Mouse (Mus musculus): ENCODE measurements around the gene Umps. TPM values are rescaled to one million over a fixed set of nuclear protein-coding genes. Genes with fewer than 3 reads are reported as not detected.

The Umps gene
- polyA plus RNA-seq, 1 experiment from 2014 or later = 66.3 TPM

- WGBS = 16% methylated on average over 18 of the region's 18 CpGs
- H3K27me3 ChIP-seq (ENCODE audit: insufficient read depth, low read length) = no peaks in the 10 kb centered on the region
Measured at GRCm38 (mm10) chr16:33922111-33923000, 44.5 kb downstream of the Umps start.

GRCm38 (mm10) chr16:33921514-33921913 is 45.3 kb downstream of the Umps start:
- peak overlapping the region; percentile 70 for H3K27ac ChIP-seq (ENCODE audit: low read length)
- no peaks in the 10 kb centered on the region for H3K36me3 ChIP-seq (ENCODE audit: insufficient read depth, low read length)
- H3K27me3 ChIP-seq (ENCODE audit: insufficient read depth, low read length) = no peaks in the 10 kb centered on the region
- no peak overlapping the region; the same call in 1 of the 2 replicates for H3K9ac ChIP-seq (replicated peaks; ENCODE audit: low read length)
- H3K4me2 ChIP-seq (replicated peaks; ENCODE audit: low read depth, low read length) = no peak overlapping the region
- no peaks in the 10 kb centered on the region for H3K9me3 ChIP-seq (ENCODE audit: low read length)
- no peak for ATAC-seq (ENCODE audit: low FRiP score, low TSS enrichment)
- no peak overlapping the region for H3K4me3 ChIP-seq (ENCODE audit: low read length)
- H3K4me1 ChIP-seq (ENCODE audit: insufficient read depth, low read length) = peaks cover 46% of the 10 kb centered on the region
- WGBS = 37% methylated on average over 5 of the region's 5 CpGs

More at GRCm38 (mm10) chr16:33922111-33923000, 44.5 kb downstream of the Umps start:
- ATAC-seq (ENCODE audit: low FRiP score, low TSS enrichment) = peak; percentile 87
- Histone ChIP-seq H3K4me3 (ENCODE audit: low read length) (no peak overlapping the region), H3K36me3 (ENCODE audit: insufficient read depth, low read length) (no peaks in the 10 kb centered on the region), H3K27ac (ENCODE audit: low read length) (peak overlapping the region; percentile 70), H3K4me1 (ENCODE audit: insufficient read depth, low read length) (peaks cover 38% of the 10 kb centered on the region), H3K9ac (replicated peaks; ENCODE audit: low read length) (no peak overlapping the region; the same call in 1 of the 2 replicates), H3K4me2 (replicated peaks; ENCODE audit: low read depth, low read length) (0 out of 2 replicates have a peak overlapping the region, but pooled peaks have one; percentile 3), H3K9me3 (ENCODE audit: low read length) (no peaks in the 10 kb centered on the region)

GRCm38 (mm10) chr16:33917926-33918325 is 48.9 kb downstream of the Umps start:
- ATAC-seq (ENCODE audit: low FRiP score, low TSS enrichment) = no peak
- H3K9ac ChIP-seq (replicated peaks; ENCODE audit: low read length) = no peak overlapping the region
- 73% methylated on average over 5 of the region's 5 CpGs for WGBS
- H3K27ac ChIP-seq (ENCODE audit: low read length) = peak overlapping the region; percentile 76
- no peak overlapping the region for H3K4me2 ChIP-seq (replicated peaks; ENCODE audit: low read depth, low read length)
- H3K36me3 ChIP-seq (ENCODE audit: insufficient read depth, low read length) = no peaks in the 10 kb centered on the region
- H3K9me3 ChIP-seq (ENCODE audit: low read length) = no peaks in the 10 kb centered on the region
- no peak overlapping the region for H3K4me3 ChIP-seq (ENCODE audit: low read length)
- H3K27me3 ChIP-seq (ENCODE audit: insufficient read depth, low read length) = no peaks in the 10 kb centered on the region
- peaks cover 49% of the 10 kb centered on the region for H3K4me1 ChIP-seq (ENCODE audit: insufficient read depth, low read length)

GRCm38 (mm10) chr16:33917390-33917789 is 49.4 kb downstream of the Umps start:
- ATAC-seq (ENCODE audit: low FRiP score, low TSS enrichment) = no peak
- Histone ChIP-seq H3K4me3 (ENCODE audit: low read length) (no peak overlapping the region), H3K9ac (replicated peaks; ENCODE audit: low read length) (no peak overlapping the region), H3K36me3 (ENCODE audit: insufficient read depth, low read length) (no peaks in the 10 kb centered on the region), H3K27ac (ENCODE audit: low read length) (peak overlapping the region; percentile 76), H3K4me2 (replicated peaks; ENCODE audit: low read depth, low read length) (no peak overlapping the region), H3K4me1 (ENCODE audit: insufficient read depth, low read length) (peaks cover 49% of the 10 kb centered on the region), H3K9me3 (ENCODE audit: low read length) (no peaks in the 10 kb centered on the region), H3K27me3 (ENCODE audit: insufficient read depth, low read length) (no peaks in the 10 kb centered on the region)
- WGBS = 44% methylated on average over 5 of the region's 5 CpGs

GRCm38 (mm10) chr16:33916473-33917251 is 50.2 kb downstream of the Umps start:
- Histone ChIP-seq H3K27ac (ENCODE audit: low read length) (peak overlapping the region; percentile 76), H3K9ac (replicated peaks; ENCODE audit: low read length) (no peak overlapping the region), H3K36me3 (ENCODE audit: insufficient read depth, low read length) (no peaks in the 10 kb centered on the region), H3K27me3 (ENCODE audit: insufficient read depth, low read length) (no peaks in the 10 kb centered on the region), H3K9me3 (ENCODE audit: low read length) (no peaks in the 10 kb centered on the region), H3K4me3 (ENCODE audit: low read length) (no peak overlapping the region), H3K4me1 (ENCODE audit: insufficient read depth, low read length) (peaks cover 45% of the 10 kb centered on the region), H3K4me2 (replicated peaks; ENCODE audit: low read depth, low read length) (no peak overlapping the region)
- WGBS = 53% methylated on average over 12 of the region's 12 CpGs
- ATAC-seq (ENCODE audit: low FRiP score, low TSS enrichment) = peak; percentile 50

GRCm38 (mm10) chr16:33914997-33915396 is 51.8 kb downstream of the Umps start:
- no peaks in the 10 kb centered on the region for H3K9me3 ChIP-seq (ENCODE audit: low read length)
- H3K4me1 ChIP-seq (ENCODE audit: insufficient read depth, low read length) = peaks cover 35% of the 10 kb centered on the region
- 80% methylated on average over 4 of the region's 4 CpGs for WGBS
- 0 out of 2 replicates have a peak, but pooled peaks cover 4% of the 10 kb centered on the region for H3K36me3 ChIP-seq (ENCODE audit: insufficient read depth, low read length)
- 0 out of 2 replicates have a peak overlapping the region, but pooled peaks have one; percentile 26 for H3K27ac ChIP-seq (ENCODE audit: low read length)
- no peak overlapping the region for H3K9ac ChIP-seq (replicated peaks; ENCODE audit: low read length)
- no peak overlapping the region for H3K4me3 ChIP-seq (ENCODE audit: low read length)
- ATAC-seq (ENCODE audit: low FRiP score, low TSS enrichment) = no peak
- H3K27me3 ChIP-seq (ENCODE audit: insufficient read depth, low read length) = no peaks in the 10 kb centered on the region
- H3K4me2 ChIP-seq (replicated peaks; ENCODE audit: low read depth, low read length) = no peak overlapping the region

GRCm38 (mm10) chr16:33908239-33908638 is 58.6 kb downstream of the Umps start:
- no peak overlapping the region for H3K4me3 ChIP-seq (ENCODE audit: low read length)
- peaks cover 21% of the 10 kb centered on the region for H3K4me1 ChIP-seq (ENCODE audit: insufficient read depth, low read length)
- 73% methylated on average over 4 of the region's 4 CpGs for WGBS
- peaks cover 9% of the 10 kb centered on the region; the same call in 1 of the 2 replicates for H3K36me3 ChIP-seq (ENCODE audit: insufficient read depth, low read length)
- no peak for ATAC-seq (ENCODE audit: low FRiP score, low TSS enrichment)
- H3K9me3 ChIP-seq (ENCODE audit: low read length) = no peaks in the 10 kb centered on the region
- H3K9ac ChIP-seq (replicated peaks; ENCODE audit: low read length) = no peak overlapping the region
- no peak overlapping the region for H3K4me2 ChIP-seq (replicated peaks; ENCODE audit: low read depth, low read length)
- no peak overlapping the region for H3K27ac ChIP-seq (ENCODE audit: low read length)
- H3K27me3 ChIP-seq (ENCODE audit: insufficient read depth, low read length) = no peaks in the 10 kb centered on the region

Other genes starting within 250 kb of the Umps start
- gene Muc13, start 173.0 kb downstream of the Umps start, polyA plus RNA-seq (2015; fragmentation: Nextera tagmentation; extraction: Ambion mirVana) = 0.06 TPM in 1 of 2 replicates, not detected in the other
- gene Itgb5, start 137.4 kb downstream of the Umps start, polyA plus RNA-seq (2015; fragmentation: Nextera tagmentation; extraction: Ambion mirVana) = 14.1 and 16.8 TPM in 2 replicates

All from kidney, embryonic 16.5 days (tissue).